Mouse (Mus musculus) liver, adult 2 months (tissue): ENCODE measurements around the gene Tmem216. TPM values are rescaled to one million over a fixed set of nuclear protein-coding genes. Genes with fewer than 3 reads are reported as not detected.

Experiments used
- DNase-seq: peaks from one replicate; pipeline ENCODE4 v3.0.0-alpha.2; 2011; ENCODE audit warnings: low read depth, low spot score; ENCODE audit errors: extremely low read depth
- H3K27ac ChIP-seq: fragments of 200-500 bp; replicated peaks from 2 replicates; pipeline ENCODE4 v1.5.1; 2012; ENCODE audit warnings: low read depth, mild to moderate bottlenecking, control low read depth, inconsistent platforms, low read length; ENCODE audit not compliant: insufficient read depth
- H3K27me3 ChIP-seq: fragments of 200-500 bp; 2 replicates; pipeline ENCODE4 v1.6.1; 2012; ENCODE audit warnings: mild to moderate bottlenecking, moderate library complexity, low read length, inconsistent platforms; ENCODE audit not compliant: control insufficient read depth, insufficient read depth
- H3K36me3 ChIP-seq: fragments of 200-500 bp; 2 replicates; pipeline ENCODE4 v1.6.1; 2012; ENCODE audit warnings: low read length, inconsistent platforms; ENCODE audit not compliant: control insufficient read depth, insufficient read depth
- H3K4me1 ChIP-seq: fragments of 200-500 bp; 2 replicates; pipeline ENCODE4 v1.6.1; 2011; ENCODE audit warnings: low read length; ENCODE audit not compliant: control insufficient read depth, insufficient read depth
- H3K4me3 ChIP-seq: fragments of 200-500 bp; 2 replicates; pipeline ENCODE4 v1.5.1; 2011; ENCODE audit warnings: low read depth, mild to moderate bottlenecking, control low read depth, low read length, moderate library complexity; ENCODE audit not compliant: insufficient read depth
- H3K79me2 ChIP-seq: fragments of 200-500 bp; 2 replicates; pipeline ENCODE4 v1.6.1; 2012; ENCODE audit warnings: inconsistent platforms, mild to moderate bottlenecking, low read length, moderate library complexity; ENCODE audit not compliant: control insufficient read depth, insufficient read depth
- H3K9ac ChIP-seq: fragments of 200-500 bp; 2 replicates; pipeline ENCODE4 v1.6.1; 2012; ENCODE audit warnings: low read depth, mild to moderate bottlenecking, control low read depth, inconsistent platforms, low read length
- CTCF ChIP-seq: fragments of 200-500 bp; IDR thresholded peaks from 2 replicates; pipeline ENCODE4 v1.5.1; 2011; ENCODE audit warnings: low read depth, low read length, control low read depth
- POLR2A ChIP-seq: fragments of 200-500 bp; IDR thresholded peaks from 2 replicates; pipeline ENCODE4 v1.6.1; 2011; ENCODE audit warnings: low read length, control low read depth; ENCODE audit not compliant: insufficient read depth; ENCODE audit errors: extremely low read depth
- WGBS: fragments of 180-500 bp; shearing (Covaris S2); methylation state at CpG from one replicate; pipeline ENCODE4 v1.1.7; 2018; 5-methylcytosine and 5-hydroxymethylcytosine counted together
- polyA plus RNA-seq: library from polyadenylated mRNA; depleted of rRNA; stranded (reverse); fragments of >200 nt; gene quantifications from 2 replicates; pipeline ENCODE4 v1.2.3, GENCODE M21; 2012; rRNA removed
- total RNA-seq: library from RNA; depleted of rRNA; stranded (reverse); fragments of >200 nt; gene quantifications from 2 replicates; pipeline ENCODE4 v1.2.3, GENCODE M21; 2014; rRNA removed

Gene Tmem216
- total RNA-seq (3.7 and 5.3 TPM in 2 replicates), polyA plus RNA-seq (10.4 and 11.3 TPM in 2 replicates)

GRCm38 (mm10) chr19:10555624-10556510, at the start of gene Tmem216:
TSS of gene Tmem216 (minus strand) at chr19:10556238.
- DNase-seq = peak; percentile 69
- under 1% methylated on average over 43 of the region's 43 CpGs for WGBS
- Histone ChIP-seq H3K79me2 (no peaks in the 10 kb centered on the region), H3K36me3 (peaks cover 6% of the 10 kb centered on the region; the same call in 1 of the 2 replicates), H3K4me3 (peak within 1 kb of the TSS; percentile 63), H3K27me3 (no peaks in the 10 kb centered on the region), H3K27ac (peak within 1 kb of the TSS; percentile 69), H3K9ac (peak within 1 kb of the TSS; percentile 62), H3K4me1 (peaks cover 3% of the 10 kb centered on the region; the same call in 1 of the 2 replicates)
- TF ChIP-seq POLR2A (peak; percentile 52; the same call in 1 of the 2 replicates), CTCF (no peak)

- Histone ChIP-seq H3K4me1 (peaks cover 15% of the 10 kb centered on the region), H3K9ac (peak within 1 kb of the TSS; percentile 94), H3K27ac (peak within 1 kb of the TSS; percentile 88), H3K4me3 (peak within 1 kb of the TSS; percentile 89), H3K79me2 (peaks cover 29% of the 10 kb centered on the region; the same call in 1 of the 2 replicates), H3K36me3 (peaks cover 31% of the 10 kb centered on the region), H3K27me3 (no peaks in the 10 kb centered on the region)
- peak; percentile 91 for DNase-seq
- TF ChIP-seq POLR2A = peak; percentile 78
- peak; percentile 62 for TF ChIP-seq CTCF
- under 1% methylated on average over 49 of the region's 49 CpGs for WGBS
These were observed 49.4 kb upstream of the Tmem216 start, which contains the start of the genes Ddb1 and Tkfc for GRCm38 (mm10) chr19:10605293-10605900. TSS of gene Ddb1 (plus strand) at chr19:10605327. TSS of gene Tkfc (minus strand) at chr19:10605654.

GRCm38 (mm10) chr19:10604534-10604933, 48.5 kb upstream of the Tmem216 start:
- peak overlapping the region; percentile 89 for H3K4me3 ChIP-seq
- peak overlapping the region; percentile 85 for H3K27ac ChIP-seq
- peaks cover 28% of the 10 kb centered on the region; the same call in 1 of the 2 replicates for H3K79me2 ChIP-seq
- H3K36me3 ChIP-seq = peaks cover 33% of the 10 kb centered on the region
- peaks cover 19% of the 10 kb centered on the region for H3K4me1 ChIP-seq
- no peaks in the 10 kb centered on the region for H3K27me3 ChIP-seq
- WGBS = 15% methylated on average over 3 of the region's 3 CpGs
- DNase-seq = no peak
- H3K9ac ChIP-seq = peak overlapping the region; percentile 87
- no peak for TF ChIP-seq CTCF
- TF ChIP-seq POLR2A = no peak

- peak overlapping the region; percentile 48 for H3K4me3 ChIP-seq
- peaks cover 26% of the 10 kb centered on the region; the same call in 1 of the 2 replicates for H3K79me2 ChIP-seq
- peak; percentile 97 for DNase-seq
- 0 out of 2 replicates have a peak, but pooled peaks have one; percentile 79 for TF ChIP-seq POLR2A
- no peak for TF ChIP-seq CTCF
- WGBS = 27% methylated on average over 18 of the region's 18 CpGs
- H3K4me1 ChIP-seq = peaks cover 20% of the 10 kb centered on the region
- peak overlapping the region; percentile 85 for H3K27ac ChIP-seq
- H3K9ac ChIP-seq = peak overlapping the region; percentile 74
- H3K27me3 ChIP-seq = no peaks in the 10 kb centered on the region
- H3K36me3 ChIP-seq = peaks cover 31% of the 10 kb centered on the region
These were observed 47.9 kb upstream of the Tmem216 start for GRCm38 (mm10) chr19:10603660-10604523.

- Histone ChIP-seq H3K36me3 (peaks cover 23% of the 10 kb centered on the region), H3K4me3 (peak overlapping the region; percentile 48), H3K27me3 (no peaks in the 10 kb centered on the region), H3K79me2 (peaks cover 21% of the 10 kb centered on the region; the same call in 1 of the 2 replicates), H3K4me1 (peaks cover 27% of the 10 kb centered on the region), H3K9ac (peak overlapping the region; percentile 74), H3K27ac (peak overlapping the region; percentile 85)
- WGBS = under 1% methylated on average over 9 of the region's 9 CpGs
- TF ChIP-seq CTCF (peak; percentile 94), POLR2A (no peak)
- peak; percentile 84 for DNase-seq
These were observed 46.7 kb upstream of the Tmem216 start for GRCm38 (mm10) chr19:10602787-10603186.
